Mouse (Mus musculus) brain, embryonic 14.5 days (tissue): ENCODE results near the gene Snrpc. TPM values are rescaled to one million over a fixed set of nuclear protein-coding genes. Genes with fewer than 3 reads are reported as not detected.
"Not testable (repeated sequence)": the region's sequence is repeated elsewhere in the genome, so short reads cannot be mapped to it uniquely, and the experiment has no call there.

Source experiments
- DNase-seq: peaks from one replicate; pipeline ENCODE4 v3.0.0-alpha.2; 2011; ENCODE audit warnings: low read depth
- CTCF ChIP-seq: fragments of 200-500 bp; IDR thresholded peaks from 2 replicates; pipeline ENCODE4 v1.5.1; 2012; ENCODE audit warnings: inconsistent platforms, mild to moderate bottlenecking, moderate library complexity, borderline replicate concordance; ENCODE audit not compliant: insufficient read depth, insufficient read length; ENCODE audit errors: extremely low read depth
- POLR2A ChIP-seq: fragments of 200-500 bp; IDR thresholded peaks from 2 replicates; pipeline ENCODE4 v1.6.1; 2012; ENCODE audit warnings: mild to moderate bottlenecking, inconsistent platforms, borderline replicate concordance; ENCODE audit not compliant: poor library complexity, insufficient read depth, insufficient read length, severe bottlenecking; ENCODE audit errors: extremely low read depth
- polyA plus RNA-seq: library from polyadenylated mRNA; depleted of rRNA; stranded (reverse); fragments of >200 nt; gene quantifications from 2 replicates; pipeline ENCODE4 v1.2.3, GENCODE M21; 2012; rRNA removed

The Snrpc gene
- polyA plus RNA-seq = 156 and 218 TPM in 2 replicates

GRCm38 (mm10) chr17:27837850-27838249 lies at the start of gene Snrpc:
Snrpc (plus strand) TSS chr17:27838150.
- DNase-seq = not testable (repeated sequence)

- DNase-seq = no peak
- TF ChIP-seq POLR2A = no peak
- no peak for TF ChIP-seq CTCF
Measured at GRCm38 (mm10) chr17:27788456-27789172, 49.3 kb upstream of the Snrpc start.

GRCm38 (mm10) chr17:27790015-27790414 lies 47.9 kb upstream of the Snrpc start:
- no peak for DNase-seq
- no peak for TF ChIP-seq POLR2A
- TF ChIP-seq CTCF = no peak

- no peak for TF ChIP-seq POLR2A
- no peak for TF ChIP-seq CTCF
- no peak for DNase-seq
Measured at GRCm38 (mm10) chr17:27790976-27791375, 47.0 kb upstream of the Snrpc start.

- no peak for TF ChIP-seq CTCF
- TF ChIP-seq POLR2A = no peak
- no peak for DNase-seq
Measured at GRCm38 (mm10) chr17:27791556-27791955, 46.4 kb upstream of the Snrpc start.

- TF ChIP-seq CTCF (no peak), POLR2A (no peak)
Measured at GRCm38 (mm10) chr17:27792516-27792915, 45.4 kb upstream of the Snrpc start.

GRCm38 (mm10) chr17:27793144-27793543 lies 44.8 kb upstream of the Snrpc start:
- TF ChIP-seq CTCF (no peak), POLR2A (no peak)
- no peak for DNase-seq

More at GRCm38 (mm10) chr17:27792516-27792915, 45.4 kb upstream of the Snrpc start:
- no peak for DNase-seq

GRCm38 (mm10) chr17:27796780-27797179 lies 41.2 kb upstream of the Snrpc start:
- TF ChIP-seq CTCF (no peak), POLR2A (no peak)
- peak; percentile 96 for DNase-seq

GRCm38 (mm10) chr17:27797341-27797872 lies 40.5 kb upstream of the Snrpc start:
- DNase-seq = peak; percentile 89
- TF ChIP-seq CTCF (no peak), POLR2A (no peak)

GRCm38 (mm10) chr17:27799771-27800584 lies 38.0 kb upstream of the Snrpc start:
- peak; percentile 39 for DNase-seq
- TF ChIP-seq POLR2A = no peak
- TF ChIP-seq CTCF = no peak

- DNase-seq = no peak
- TF ChIP-seq CTCF (peak; percentile 5; the same call in 1 of the 2 replicates), POLR2A (no peak)
Measured at GRCm38 (mm10) chr17:27800710-27801648, 37.0 kb upstream of the Snrpc start.
